Comparison of ENCODE assay signal across 10 mouse cellular contexts in the genomic region with DNA sequence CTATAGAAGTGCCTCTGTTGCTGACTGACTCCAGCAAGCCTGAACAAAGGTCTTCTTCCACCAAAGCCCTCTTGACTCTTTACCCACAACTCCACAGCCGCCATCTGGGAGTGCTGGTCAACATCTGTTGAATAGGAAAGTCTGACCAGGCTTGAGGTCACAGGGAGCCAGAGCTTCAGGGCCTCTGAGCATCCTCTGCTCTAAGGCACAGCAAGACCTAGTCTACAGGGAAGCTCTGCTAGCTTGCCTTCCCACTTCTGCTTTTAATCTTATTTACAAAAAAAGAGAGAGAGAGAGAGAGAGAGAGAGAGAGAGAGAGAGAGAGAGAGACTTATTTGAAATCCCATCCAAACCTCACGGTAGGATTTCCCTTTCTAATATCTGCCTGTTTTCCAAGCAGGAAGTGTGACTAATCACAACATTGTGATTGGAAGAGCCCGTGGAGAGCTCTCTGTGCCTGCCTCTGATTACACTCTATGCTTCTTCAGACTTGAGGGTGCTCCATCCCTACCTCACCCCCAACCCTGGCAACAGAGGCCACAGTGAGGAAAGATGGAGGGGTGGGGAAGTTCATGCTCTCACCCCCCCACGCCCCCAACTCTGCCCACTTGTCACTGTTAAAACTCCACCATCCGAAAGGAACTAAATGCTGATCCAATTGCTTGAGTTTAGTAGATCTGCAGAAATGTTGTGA.
DNase-seq lines count a peak whose midpoint lies in the region; ATAC-seq and TF ChIP-seq lines count a peak whose summit lies in the region.
"Had no signal": no experiment of that assay in that cellular context is flagged by ENCODE, and none has a peak within 500 bp of the region (broad histone marks: within the 10 kb centered on the region; RNA-seq: fewer than 3 reads in every experiment).

No protein-coding gene starts in this region.

- H3K4me3 ChIP-seq in embryonic facial prominence, embryonic 10.5 days: no peak overlapping the region
- no peak overlapping the region for H3K4me3 ChIP-seq in intestine, postnatal 0 days (ENCODE audit: low read depth, low read length)

- WGBS in embryonic facial prominence, embryonic 10.5 days: 49% methylated on average over 5 of the region's 5 CpGs
- WGBS in intestine, postnatal 0 days: 50% methylated on average over 5 of the region's 5 CpGs

- peak; percentile 3 for DNase-seq in lung, postnatal 25 days (ENCODE audit: low spot score)
- no peak for DNase-seq in lung, postnatal 36 days
- DNase-seq in embryonic facial prominence, embryonic 10.5 days (ENCODE audit: low spot score): no peak
- peak; percentile 6 for DNase-seq in splenic B cell, adult 2 months (ENCODE audit: low read depth, low spot score)
- no peak for DNase-seq in right cerebral cortex, postnatal 10 days (ENCODE audit: low spot score in 2 of 2)
- DNase-seq in adrenal gland, postnatal 25 days: no peak
- DNase-seq: cerebellum, adult 8-10 months; kidney, postnatal 4 days; right cerebral cortex, postnatal 25 days had no signal

- H3K27me3 ChIP-seq in embryonic facial prominence, embryonic 10.5 days (replicated peaks; ENCODE audit: low read depth, poor library complexity, severe bottlenecking): no peaks in the 10 kb centered on the region
- H3K27me3 ChIP-seq in intestine, postnatal 0 days (replicated peaks; ENCODE audit: control insufficient read depth, insufficient read depth, low read length): no peaks in the 10 kb centered on the region
- no peaks in the 10 kb centered on the region for H3K27me3 ChIP-seq in splenic B cell, adult 2 months (ENCODE audit: control insufficient read depth, insufficient read depth, low read length, poor library complexity, severe bottlenecking)

- peak overlapping the region; percentile 66 for H3K27ac ChIP-seq in embryonic facial prominence, embryonic 10.5 days (replicated peaks)
- H3K27ac ChIP-seq in intestine, postnatal 0 days (ENCODE audit: low read depth, low read length): peak overlapping the region; percentile 93

- no peak for TF ChIP-seq CTCF in intestine, postnatal 0 days (IDR thresholded peaks at IDR 0.05; ENCODE audit: low read depth)

- H3K9me3 ChIP-seq in embryonic facial prominence, embryonic 10.5 days: no peaks in the 10 kb centered on the region
- no peaks in the 10 kb centered on the region for H3K9me3 ChIP-seq in intestine, postnatal 0 days (ENCODE audit: control insufficient read depth)

- no peak overlapping the region for H3K9ac ChIP-seq in intestine, postnatal 0 days (ENCODE audit: low read depth, low read length)

- no peak overlapping the region for H3K4me2 ChIP-seq in intestine, postnatal 0 days (replicated peaks; ENCODE audit: low read depth)

- H3K4me1 ChIP-seq in embryonic facial prominence, embryonic 10.5 days: peaks cover 17% of the 10 kb centered on the region
- 0 out of 2 replicates have a peak, but pooled peaks cover 2% of the 10 kb centered on the region for H3K4me1 ChIP-seq in intestine, postnatal 0 days (replicated peaks; ENCODE audit: control insufficient read depth, insufficient read depth, low read length)

- no peaks in the 10 kb centered on the region for H3K36me3 ChIP-seq in embryonic facial prominence, embryonic 10.5 days (replicated peaks)
- H3K36me3 ChIP-seq in intestine, postnatal 0 days (ENCODE audit: control insufficient read depth, insufficient read depth): no peaks in the 10 kb centered on the region
- H3K36me3 ChIP-seq in splenic B cell, adult 2 months (ENCODE audit: control insufficient read depth, insufficient read depth, low read length, poor library complexity, severe bottlenecking): no peaks in the 10 kb centered on the region

- no peak for ATAC-seq in intestine, postnatal 0 days

Comparison
In these comparisons a context has a peak if more than half of its experiments do, and no peak if none do; other contexts are left out.
1. DNase-seq: peak in lung, postnatal 25 days (single experiment) and splenic B cell, adult 2 months (single experiment); none in lung, postnatal 36 days (single experiment), embryonic facial prominence, embryonic 10.5 days (single experiment), right cerebral cortex, postnatal 10 days (0 of 2) and adrenal gland, postnatal 25 days (single experiment).